Comparison of ENCODE assay signal across 16 mouse cellular contexts in the genomic region with DNA sequence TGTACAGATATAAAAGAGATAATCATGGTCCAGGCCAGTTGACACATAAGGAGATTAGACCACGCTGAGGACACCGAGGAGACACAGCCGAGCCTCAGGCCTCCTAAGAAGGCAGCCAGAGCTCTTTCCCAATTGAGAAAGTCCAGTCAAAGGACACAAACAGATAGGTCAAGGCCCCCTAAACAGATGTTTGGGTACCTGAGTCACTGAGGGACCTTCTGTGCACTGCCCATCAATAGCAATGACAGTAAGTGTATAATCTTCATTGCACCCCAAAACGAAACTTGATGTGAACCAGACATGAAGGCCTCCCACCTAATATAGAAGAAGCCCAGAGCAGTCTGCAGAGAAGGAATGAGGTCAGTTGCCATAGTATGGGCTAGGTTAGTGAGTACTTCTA.
DNase-seq lines count a peak whose midpoint lies in the region; ATAC-seq and TF ChIP-seq lines count a peak whose summit lies in the region.
"Had no signal": no experiment of that assay in that cellular context is flagged by ENCODE, and none has a peak within 500 bp of the region (broad histone marks: within the 10 kb centered on the region; RNA-seq: fewer than 3 reads in every experiment).

No protein-coding gene starts in this region.

- no peak overlapping the region for H3K4me2 ChIP-seq in liver, embryonic 12.5 days
- no peak overlapping the region for H3K4me2 ChIP-seq in heart, embryonic 16.5 days (ENCODE audit: low read depth, low read length)
- no peak overlapping the region for H3K4me2 ChIP-seq in stomach, embryonic 14.5 days (replicated peaks; ENCODE audit: low read depth, low read length)
- H3K4me2 ChIP-seq: hindbrain, embryonic 15.5 days; limb, embryonic 12.5 days had no signal

- H3K9ac ChIP-seq in liver, embryonic 12.5 days, result no peak overlapping the region
- H3K9ac ChIP-seq in heart, embryonic 16.5 days (ENCODE audit: low read length), result no peak overlapping the region
- H3K9ac ChIP-seq in stomach, embryonic 14.5 days (replicated peaks; ENCODE audit: low read depth, low read length), result no peak overlapping the region
- H3K9ac ChIP-seq: hindbrain, embryonic 15.5 days; limb, embryonic 12.5 days had no signal

- H3K36me3 ChIP-seq in liver, embryonic 12.5 days, result peaks cover 73% of the 10 kb centered on the region
- H3K36me3 ChIP-seq in heart, embryonic 16.5 days (ENCODE audit: control insufficient read depth, insufficient read depth), result peaks cover 51% of the 10 kb centered on the region
- H3K36me3 ChIP-seq in stomach, embryonic 14.5 days (ENCODE audit: control insufficient read depth, insufficient read depth, low read length), result peaks cover 29% of the 10 kb centered on the region

- TF ChIP-seq CTCF in gastrocnemius, adult 2 months (IDR thresholded peaks at IDR 0.05), result no peak

- peaks cover 10% of the 10 kb centered on the region; the same call in 1 of the 2 replicates for H3K4me1 ChIP-seq in liver, embryonic 12.5 days
- H3K4me1 ChIP-seq in heart, embryonic 16.5 days (ENCODE audit: control insufficient read depth, insufficient read depth, low read length), result peaks cover 8% of the 10 kb centered on the region
- no peaks in the 10 kb centered on the region for H3K4me1 ChIP-seq in stomach, embryonic 14.5 days (ENCODE audit: control insufficient read depth, insufficient read depth, low read length)
- H3K4me1 ChIP-seq: hindbrain, embryonic 15.5 days had no signal

- intact Hi-C loops in gastrocnemius, adult 2 months (cut with DNase I), result no loop called here

- DNase-seq in gastrocnemius, adult 2 months, result no peak
- no peak for DNase-seq in gastrocnemius, postnatal 4 days (ENCODE audit: low spot score in 2 of 2)
- DNase-seq in liver, result no peak
- DNase-seq in thymus, postnatal 25 days, result no peak
- DNase-seq: cerebellum, adult 11 months; kidney, postnatal 14 days; layer of hippocampus, postnatal 36 days; thymus, postnatal 14 days had no signal

- WGBS in liver, embryonic 12.5 days (ENCODE audit: insufficient replicate concordance), result 72% methylated on average over 4 of the region's 4 CpGs
- WGBS in heart, embryonic 16.5 days, result 63% methylated on average over 4 of the region's 4 CpGs
- 80% methylated on average over 4 of the region's 4 CpGs for WGBS in stomach, embryonic 14.5 days

- no peaks in the 10 kb centered on the region for H3K9me3 ChIP-seq in liver, embryonic 12.5 days (replicated peaks)
- H3K9me3 ChIP-seq in heart, embryonic 16.5 days (replicated peaks; ENCODE audit: control insufficient read depth, low read length), result peaks cover 12% of the 10 kb centered on the region
- no peaks in the 10 kb centered on the region for H3K9me3 ChIP-seq in stomach, embryonic 14.5 days (ENCODE audit: control insufficient read depth, low read depth, low read length)
- H3K9me3 ChIP-seq: hindbrain, embryonic 15.5 days had no signal

- no peaks in the 10 kb centered on the region for H3K27me3 ChIP-seq in liver, embryonic 12.5 days (replicated peaks)
- H3K27me3 ChIP-seq in heart, embryonic 16.5 days (ENCODE audit: control insufficient read depth, insufficient read depth, low read length), result no peaks in the 10 kb centered on the region
- H3K27me3 ChIP-seq in stomach, embryonic 14.5 days (ENCODE audit: control insufficient read depth, insufficient read depth, low read length), result no peaks in the 10 kb centered on the region
- H3K27me3 ChIP-seq: hindbrain, embryonic 15.5 days; limb, embryonic 12.5 days; megakaryocyte, embryonic 14.5 days had no signal

- ATAC-seq in liver, embryonic 12.5 days, result no peak
- ATAC-seq in heart, embryonic 16.5 days (replicated peaks; ENCODE audit: extremely low read depth, insufficient read depth, low FRiP score), result no peak
- no peak for ATAC-seq in stomach, embryonic 14.5 days (ENCODE audit: insufficient number of reproducible peaks, insufficient read depth, low FRiP score, low read depth)
- ATAC-seq in erythroid progenitor cell, adult 5-6 weeks (replicated peaks; ENCODE audit: low FRiP score, poor library complexity, severe bottlenecking), result no peak
- ATAC-seq: activated CD4-positive, CD25-positive, alpha-beta regulatory T cell, adult 4 months had no signal

- H3K27ac ChIP-seq in gastrocnemius, adult 2 months, result peak overlapping the region; percentile 64
- peak overlapping the region; percentile 40; the same call in 1 of the 2 replicates for H3K27ac ChIP-seq in liver, embryonic 12.5 days
- H3K27ac ChIP-seq in heart, embryonic 16.5 days (ENCODE audit: low read length), result peak overlapping the region; percentile 75
- peak overlapping the region; percentile 62; the same call in 1 of the 2 replicates for H3K27ac ChIP-seq in stomach, embryonic 14.5 days (ENCODE audit: low read length)
- H3K27ac ChIP-seq: hindbrain, embryonic 15.5 days; limb, embryonic 12.5 days had no signal

- H3K4me3 ChIP-seq in gastrocnemius, adult 2 months, result no peak overlapping the region
- H3K4me3 ChIP-seq in liver, embryonic 12.5 days, result no peak overlapping the region
- no peak overlapping the region for H3K4me3 ChIP-seq in heart, embryonic 16.5 days (ENCODE audit: low read length)
- no peak overlapping the region for H3K4me3 ChIP-seq in stomach, embryonic 14.5 days (ENCODE audit: low read depth, low read length)
- H3K4me3 ChIP-seq: hindbrain, embryonic 15.5 days; limb, embryonic 12.5 days; megakaryocyte, embryonic 14.5 days had no signal
